Mouse (Mus musculus): ENCODE results near the gene 6030408B16Rik. TPM values are rescaled to one million over a fixed set of nuclear protein-coding genes. Genes with fewer than 3 reads are reported as not detected.
A peak's percentile ranks its signal among the peaks of the same experiment; 100 is the strongest.

The 6030408B16Rik gene
- total RNA-seq (2022): not detected

- DNase-seq (ENCODE audit: low spot score in 2 of 2): no peak
Observed at GRCm38 (mm10) chr15:101293025-101293621, at the start of gene 6030408B16Rik. Gene 6030408B16Rik (plus strand): TSS chr15:101293212.

- DNase-seq (ENCODE audit: low spot score in 2 of 2): no peak
Observed at GRCm38 (mm10) chr15:101244012-101244411, 49.0 kb upstream of the 6030408B16Rik start.

GRCm38 (mm10) chr15:101246231-101247154 is 46.5 kb upstream of the 6030408B16Rik start:
- peak; percentile 92 to 96 for DNase-seq (ENCODE audit: low spot score in 2 of 2)

- no peak for DNase-seq (ENCODE audit: low spot score in 2 of 2)
Observed at GRCm38 (mm10) chr15:101247155-101247498, 45.9 kb upstream of the 6030408B16Rik start.

- DNase-seq (ENCODE audit: low spot score in 2 of 2): peak in 1 of 2 experiments; percentile 74
Observed at GRCm38 (mm10) chr15:101248029-101248710, 44.8 kb upstream of the 6030408B16Rik start.

- no peak for DNase-seq (ENCODE audit: low spot score in 2 of 2)
Observed at GRCm38 (mm10) chr15:101250220-101250800, 42.7 kb upstream of the 6030408B16Rik start.

GRCm38 (mm10) chr15:101251930-101252329 is 41.1 kb upstream of the 6030408B16Rik start:
- DNase-seq (ENCODE audit: low spot score in 2 of 2): no peak

GRCm38 (mm10) chr15:101252614-101253013 is 40.4 kb upstream of the 6030408B16Rik start:
- no peak for DNase-seq (ENCODE audit: low spot score in 2 of 2)

GRCm38 (mm10) chr15:101253563-101253885 is 39.5 kb upstream of the 6030408B16Rik start:
- DNase-seq (ENCODE audit: low spot score in 2 of 2): no peak

GRCm38 (mm10) chr15:101253886-101254795 is 38.9 kb upstream of the 6030408B16Rik start, which contains the start of gene Nr4a1:
Gene Nr4a1 (plus strand): TSS chr15:101254269.
- DNase-seq (ENCODE audit: low spot score in 2 of 2): peak; percentile 85 to 89

GRCm38 (mm10) chr15:101255842-101256462 is 37.1 kb upstream of the 6030408B16Rik start:
- no peak for DNase-seq (ENCODE audit: low spot score in 2 of 2)

- DNase-seq (ENCODE audit: low spot score in 2 of 2): no peak
Observed at GRCm38 (mm10) chr15:101256463-101257206, 36.4 kb upstream of the 6030408B16Rik start.

GRCm38 (mm10) chr15:101258420-101258819 is 34.6 kb upstream of the 6030408B16Rik start:
- DNase-seq (ENCODE audit: low spot score in 2 of 2): no peak

GRCm38 (mm10) chr15:101259922-101260321 is 33.1 kb upstream of the 6030408B16Rik start:
- no peak for DNase-seq (ENCODE audit: low spot score in 2 of 2)

- peak; percentile 92 to 97 for DNase-seq (ENCODE audit: low spot score in 2 of 2)
Observed at GRCm38 (mm10) chr15:101260387-101260786, 32.6 kb upstream of the 6030408B16Rik start.

GRCm38 (mm10) chr15:101260874-101261622 is 32.0 kb upstream of the 6030408B16Rik start:
- no peak for DNase-seq (ENCODE audit: low spot score in 2 of 2)

GRCm38 (mm10) chr15:101262502-101262901 is 30.5 kb upstream of the 6030408B16Rik start:
- DNase-seq (ENCODE audit: low spot score in 2 of 2): no peak

GRCm38 (mm10) chr15:101266132-101266963 is 26.7 kb upstream of the 6030408B16Rik start:
- peak; percentile 95 for DNase-seq (ENCODE audit: low spot score in 2 of 2)
